Mouse (Mus musculus): ENCODE measurements around the gene Sf3b1. TPM values are rescaled to one million over a fixed set of nuclear protein-coding genes. Genes with fewer than 3 reads are reported as not detected.

Gene Sf3b1
- 42.8 and 47.3 TPM in 2 replicates for polyA plus RNA-seq (2012; rRNA removed)

DNA sequence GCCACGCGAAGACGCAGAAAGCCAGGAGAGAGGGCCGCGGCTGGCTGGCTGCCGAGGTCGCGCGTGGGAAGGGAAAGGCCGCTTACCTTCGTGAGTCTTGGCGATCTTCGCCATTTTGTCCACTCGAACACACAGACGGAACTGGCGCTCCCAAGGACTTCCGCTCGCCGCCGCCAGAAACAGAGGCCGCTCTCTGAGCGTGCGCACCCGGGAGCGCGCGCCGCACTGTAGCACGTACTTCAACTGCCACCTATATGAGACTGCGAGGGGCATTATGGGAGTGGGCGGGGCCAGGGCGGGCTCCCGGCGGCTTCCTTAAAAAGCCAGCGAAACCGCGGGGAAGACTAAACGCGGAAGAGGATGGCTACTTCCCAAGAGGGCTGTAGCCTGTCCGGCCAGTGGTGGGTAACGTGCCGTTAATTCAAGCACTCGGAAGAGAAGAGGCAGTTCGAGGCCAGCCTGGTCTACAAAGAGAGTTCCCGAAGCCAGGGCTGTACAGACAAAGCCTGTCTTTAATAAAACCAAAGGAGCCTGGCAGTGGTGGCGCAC is at the start of gene Sf3b1:
Gene Sf3b1 (minus strand): TSS at position 229 of the 549 bp plus-strand sequence.

DNA sequence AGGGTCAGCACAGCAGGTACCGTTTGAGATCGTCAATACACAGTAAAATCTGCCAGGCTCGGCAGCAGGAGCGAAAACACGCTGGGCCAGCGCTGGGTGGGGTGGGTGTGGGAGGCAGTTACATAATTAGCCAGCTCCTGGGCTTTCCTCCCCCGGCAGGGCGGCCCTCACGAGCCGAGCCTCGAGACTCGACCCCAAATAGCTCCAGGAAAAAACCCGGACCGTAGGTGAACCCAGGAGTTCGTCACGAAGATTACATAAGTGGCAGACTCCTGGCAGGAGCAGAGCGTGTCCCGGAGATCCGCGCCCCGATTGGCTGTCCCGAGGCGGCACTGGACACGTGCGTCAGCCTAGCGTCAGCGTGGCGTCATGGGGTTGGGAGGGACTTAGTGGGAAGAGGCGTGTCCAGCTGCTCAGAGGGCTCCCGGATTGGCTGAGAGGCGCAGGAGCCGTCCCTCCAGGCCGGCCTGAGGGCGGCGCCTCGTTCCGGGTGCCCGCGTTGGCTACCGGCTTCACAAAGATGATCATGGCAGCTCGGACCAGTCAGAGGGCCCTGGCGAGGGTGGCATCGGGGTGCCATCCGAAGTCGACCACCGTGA is 25.2 kb upstream of the Sf3b1 start, which contains the start of gene Coq10b:
Gene Coq10b (plus strand): TSS at position 416 of the 599 bp plus-strand sequence.

Other genes starting within 250 kb of the Sf3b1 start
- gene Ankrd44, start 101.1 kb downstream of the Sf3b1 start, polyA plus RNA-seq (2012; rRNA removed): 6.8 and 8.0 TPM in 2 replicates
- gene Coq10b, start 25.3 kb upstream of the Sf3b1 start, polyA plus RNA-seq (2012; rRNA removed): 9.3 and 10.1 TPM in 2 replicates
- 233 and 277 TPM in 2 replicates for gene Hspe1, start 60.7 kb upstream of the Sf3b1 start, polyA plus RNA-seq (2012; rRNA removed)
- gene Hspd1, start 60.8 kb upstream of the Sf3b1 start, polyA plus RNA-seq (2012; rRNA removed): 152 and 170 TPM in 2 replicates
- 12.1 and 12.2 TPM in 2 replicates for gene Mob4, start 103.8 kb upstream of the Sf3b1 start, polyA plus RNA-seq (2012; rRNA removed)
- 0.52 and 0.56 TPM in 2 replicates for gene Rftn2, start 199.3 kb upstream of the Sf3b1 start, polyA plus RNA-seq (2012; rRNA removed)
- gene Mars2, start 209.7 kb upstream of the Sf3b1 start, polyA plus RNA-seq (2012; rRNA removed): 1.1 TPM in 2 replicates